Mouse (Mus musculus) liver, postnatal 0 days (tissue): Measurements from ENCODE around the gene Mfap3.

Experiments used
- CTCF ChIP-seq: sonication (generic); IDR thresholded peaks from 2 replicates; pipeline ENCODE4 v1.5.1; 2016; ENCODE audit warnings: antibody characterized with exemption, low read depth
- EP300 ChIP-seq: IDR thresholded peaks from 2 replicates; pipeline ENCODE4 v1.6.1; 2016; ENCODE audit warnings: antibody characterized with exemption, low read depth, mild to moderate bottlenecking

DNA sequence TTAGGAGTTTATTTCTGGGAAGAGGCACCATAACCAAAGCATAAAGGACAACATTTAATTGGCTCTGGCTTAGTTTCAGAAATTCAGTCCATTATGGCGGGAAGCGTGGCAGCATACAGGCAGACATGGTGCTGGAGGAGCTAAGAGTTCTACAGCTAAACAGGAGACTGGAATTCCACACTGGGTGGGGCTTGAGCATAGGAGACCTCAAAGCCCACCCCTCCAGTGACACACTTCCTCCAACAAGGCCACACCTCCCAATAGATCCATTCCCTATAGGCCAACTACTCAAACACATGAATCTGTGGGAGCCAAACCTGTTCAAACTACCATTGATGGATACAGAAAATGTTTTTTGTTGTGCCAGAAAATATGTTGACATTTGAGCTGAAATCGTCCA, 2.7 kb downstream of the Mfap3 start:
- TF ChIP-seq CTCF = no peak
- no peak for TF ChIP-seq EP300
